Mouse (Mus musculus): Measurements from ENCODE around the gene Thada. TPM values are rescaled to one million over a fixed set of nuclear protein-coding genes. Genes with fewer than 3 reads are reported as not detected.
"Not testable (repeated sequence)": the region's sequence is repeated elsewhere in the genome, so short reads cannot be mapped to it uniquely, and the experiment has no call there.

The Thada gene
- polyA plus RNA-seq, 1 experiment from 2014 or later: 6.1 TPM

DNA sequence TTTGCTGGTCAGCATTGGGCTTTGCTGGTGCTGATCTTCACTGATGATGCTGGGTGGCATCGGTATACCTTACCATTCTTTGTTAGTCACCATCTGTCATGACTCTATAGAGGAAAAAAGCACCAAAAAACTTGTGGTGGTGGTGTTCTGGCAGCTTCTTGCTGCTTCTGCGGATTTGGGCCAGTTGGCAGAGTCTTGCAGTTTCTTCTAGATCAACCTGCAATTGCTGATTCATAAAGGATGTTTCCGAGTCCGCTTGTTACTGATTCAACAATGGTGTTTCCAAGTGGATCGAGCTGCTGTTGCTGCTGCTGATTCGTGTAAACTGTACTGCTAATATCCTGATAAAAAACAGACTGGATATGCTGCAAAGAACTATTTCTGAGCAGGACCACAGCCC, 168.0 kb downstream of the Thada start:
- ATAC-seq (ENCODE audit: low FRiP score): no peak
- Histone ChIP-seq H3K27ac (no peak overlapping the region), H3K36me3 (peaks cover 6% of the 10 kb centered on the region; the same call in 1 of the 2 replicates), H3K27me3 (no peaks in the 10 kb centered on the region), H3K9me3 (no peaks in the 10 kb centered on the region), H3K4me1 (replicated peaks) (no peaks in the 10 kb centered on the region), H3K4me3 (no peak overlapping the region), H3K9ac (no peak overlapping the region), H3K4me2 (no peak overlapping the region)
- 94% methylated on average over 6 of the region's 6 CpGs for WGBS

DNA sequence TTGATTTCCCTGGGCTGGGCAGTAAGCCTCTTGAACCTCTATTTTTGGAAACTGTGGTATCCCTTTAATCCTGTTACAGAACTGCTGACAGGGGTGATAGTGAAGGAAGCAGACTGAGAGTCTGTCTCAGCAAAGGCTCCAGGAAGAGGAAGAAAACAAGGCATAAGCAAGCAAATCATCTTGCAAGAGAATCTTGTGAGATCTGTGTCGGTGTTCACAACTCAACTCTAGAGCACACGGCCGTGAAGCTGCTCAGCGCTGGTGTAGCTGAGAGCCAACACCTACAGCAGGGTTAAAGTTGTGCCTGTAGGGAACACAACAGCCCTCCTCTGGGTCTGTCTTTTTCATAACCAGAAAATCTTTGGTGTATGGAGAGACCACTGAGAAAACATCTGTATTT, 172.8 kb downstream of the Thada start:
- H3K36me3 ChIP-seq: peaks cover 11% of the 10 kb centered on the region; the same call in 1 of the 2 replicates
- no peak for ATAC-seq (ENCODE audit: low FRiP score)
- H3K4me3 ChIP-seq: no peak overlapping the region
- no peaks in the 10 kb centered on the region for H3K4me1 ChIP-seq (replicated peaks)
- no peak overlapping the region for H3K9ac ChIP-seq
- no peaks in the 10 kb centered on the region for H3K9me3 ChIP-seq
- no peaks in the 10 kb centered on the region for H3K27me3 ChIP-seq
- H3K27ac ChIP-seq: no peak overlapping the region
- no peak overlapping the region for H3K4me2 ChIP-seq
- WGBS: 83% methylated on average over 4 of the region's 4 CpGs

DNA sequence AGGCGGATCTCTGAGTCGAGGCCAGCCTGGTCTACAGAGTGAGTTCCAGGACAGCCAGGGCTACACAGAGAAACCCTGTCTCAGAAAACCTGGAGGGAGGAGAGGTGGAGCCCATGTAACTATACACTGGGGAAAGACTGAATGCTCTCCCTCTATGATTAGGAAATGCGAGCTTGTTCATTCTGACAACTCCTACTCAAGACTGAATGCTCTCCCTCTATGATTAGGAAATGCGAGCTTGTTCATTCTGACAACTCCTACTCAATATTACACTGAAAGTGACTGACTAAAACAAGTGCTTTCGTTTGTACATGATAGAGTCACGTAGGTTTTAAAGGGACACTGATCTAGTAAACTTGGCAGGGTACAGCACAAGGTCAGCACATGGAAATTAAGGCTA, 174.8 kb downstream of the Thada start:
- H3K36me3 ChIP-seq; H3K9ac ChIP-seq; ATAC-seq (ENCODE audit: low FRiP score); H3K4me2 ChIP-seq; H3K27ac ChIP-seq; H3K4me1 ChIP-seq (replicated peaks); H3K27me3 ChIP-seq; H3K9me3 ChIP-seq; H3K4me3 ChIP-seq: not testable (repeated sequence)
- 96% methylated on average over 6 of the region's 6 CpGs for WGBS

DNA sequence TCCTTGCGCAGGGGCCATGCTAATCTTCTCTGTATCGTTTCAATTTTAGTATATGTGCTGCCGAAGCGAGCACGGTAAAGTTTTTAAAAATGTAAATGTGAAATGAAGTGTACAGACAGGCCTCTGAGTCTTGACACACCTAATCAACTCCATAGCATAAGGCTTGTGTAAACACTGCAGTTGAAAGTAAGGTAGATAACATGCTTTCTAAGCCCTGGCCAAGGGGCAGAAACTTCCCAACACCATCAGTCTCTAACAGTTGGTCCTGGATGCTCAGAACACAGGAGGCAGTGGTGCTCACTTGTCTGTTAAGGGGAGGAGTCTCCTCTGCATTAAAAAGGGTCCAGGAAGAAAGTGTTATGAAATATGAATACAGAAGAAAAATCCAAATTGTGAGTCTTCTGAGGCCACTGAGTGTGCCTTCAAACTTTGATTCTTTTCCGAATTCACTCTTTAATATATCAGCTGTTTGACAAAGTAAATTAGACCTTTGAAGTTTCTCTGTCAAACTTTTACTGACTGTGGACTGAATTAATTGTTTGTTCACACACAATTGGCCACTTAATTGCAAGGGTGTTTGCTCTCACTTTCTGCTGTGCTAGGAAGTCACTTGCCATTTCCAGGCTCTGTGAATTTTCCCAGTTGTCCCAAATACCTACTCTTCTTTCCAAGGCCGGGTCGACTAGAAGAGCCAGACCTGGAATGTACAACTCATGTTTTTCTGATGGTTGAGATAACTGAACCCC, 178.2 kb downstream of the Thada start:
- H3K4me3 ChIP-seq: no peak overlapping the region
- 98% methylated on average over 8 of the region's 8 CpGs for WGBS
- no peak overlapping the region for H3K4me2 ChIP-seq
- no peak overlapping the region for H3K9ac ChIP-seq
- H3K27me3 ChIP-seq: no peaks in the 10 kb centered on the region
- ATAC-seq (ENCODE audit: low FRiP score): no peak
- 0 out of 2 replicates have a peak, but pooled peaks cover 6% of the 10 kb centered on the region for H3K36me3 ChIP-seq
- H3K9me3 ChIP-seq: peaks cover 3% of the 10 kb centered on the region; the same call in 1 of the 2 replicates
- no peak overlapping the region for H3K27ac ChIP-seq
- H3K4me1 ChIP-seq (replicated peaks): no peaks in the 10 kb centered on the region

DNA sequence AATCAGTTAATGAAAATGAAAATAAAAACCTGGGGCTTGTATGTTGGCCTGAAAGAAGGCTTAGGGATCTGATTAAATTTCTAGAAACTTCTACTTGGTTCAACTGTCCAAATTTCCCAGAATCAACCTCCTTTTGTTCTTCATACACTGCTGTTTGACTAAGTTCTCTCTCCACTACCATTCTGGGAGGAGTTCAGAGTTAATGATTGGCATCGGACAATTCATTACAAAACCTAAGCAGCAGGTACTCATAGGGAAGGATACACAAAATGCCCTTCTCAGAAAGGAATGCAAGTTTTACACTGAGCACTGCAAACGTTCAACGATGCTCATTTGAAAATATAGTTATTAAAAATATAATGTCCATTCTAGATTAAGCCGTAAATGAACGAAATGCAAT, 179.5 kb downstream of the Thada start:
- 95% methylated on average over 5 of the region's 5 CpGs for WGBS
- ATAC-seq (ENCODE audit: low FRiP score): no peak
- Histone ChIP-seq H3K4me1 (replicated peaks) (no peaks in the 10 kb centered on the region), H3K9ac (no peak overlapping the region), H3K27me3 (no peaks in the 10 kb centered on the region), H3K36me3 (0 out of 2 replicates have a peak, but pooled peaks cover 6% of the 10 kb centered on the region), H3K27ac (no peak overlapping the region), H3K9me3 (peaks cover 3% of the 10 kb centered on the region; the same call in 1 of the 2 replicates), H3K4me2 (no peak overlapping the region), H3K4me3 (no peak overlapping the region)

DNA sequence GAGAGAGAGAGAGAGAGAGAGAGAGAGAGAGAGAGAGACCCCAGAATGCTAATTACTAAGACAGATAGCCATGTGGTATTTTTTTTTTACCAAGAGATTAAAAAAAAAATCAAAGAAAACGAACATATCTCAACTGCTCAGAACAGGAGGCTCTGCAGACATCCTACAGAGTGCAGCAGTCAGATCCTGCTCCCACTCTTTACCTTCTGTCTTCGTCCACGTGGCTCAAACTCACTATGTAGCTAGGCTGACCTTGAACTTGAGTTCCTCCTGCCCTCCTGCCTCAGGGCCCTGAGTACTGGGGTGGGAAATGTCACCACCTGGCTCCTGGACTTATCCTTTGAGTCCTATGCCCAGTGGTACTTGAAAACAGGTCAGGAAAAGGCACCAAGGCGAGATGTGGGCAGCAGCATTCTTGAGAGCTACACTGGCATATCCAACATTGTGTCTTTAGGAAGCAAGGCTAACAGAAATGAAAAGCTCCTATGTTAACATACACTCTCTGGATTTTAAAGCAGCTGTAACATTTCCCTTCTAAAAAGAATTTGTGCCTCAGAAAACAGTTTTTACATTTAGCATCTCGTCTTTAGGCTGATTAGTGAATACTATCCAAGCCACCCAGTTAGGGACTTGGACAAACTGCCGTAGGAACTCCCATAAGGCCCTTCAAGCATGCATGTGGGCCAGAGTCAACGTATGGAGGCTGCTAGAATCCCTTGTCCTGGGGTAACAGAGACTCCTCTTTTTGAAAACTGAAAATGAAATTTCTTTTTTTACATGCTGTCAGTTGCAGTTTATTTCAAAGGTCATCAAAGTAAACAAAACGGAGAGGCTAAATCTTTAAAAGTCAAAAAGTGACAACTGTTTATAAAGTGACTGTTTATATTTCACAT, 183.4 kb downstream of the Thada start:
- Histone ChIP-seq H3K36me3 (no peaks in the 10 kb centered on the region), H3K9me3 (peaks cover 3% of the 10 kb centered on the region; the same call in 1 of the 2 replicates), H3K4me1 (replicated peaks) (no peaks in the 10 kb centered on the region), H3K27me3 (no peaks in the 10 kb centered on the region), H3K4me3 (no peak overlapping the region), H3K9ac (no peak overlapping the region), H3K27ac (no peak overlapping the region), H3K4me2 (no peak overlapping the region)
- ATAC-seq (ENCODE audit: low FRiP score): no peak
- whole genome bisulfite sequencing: 86% methylated on average over 8 of the region's 8 CpGs

DNA sequence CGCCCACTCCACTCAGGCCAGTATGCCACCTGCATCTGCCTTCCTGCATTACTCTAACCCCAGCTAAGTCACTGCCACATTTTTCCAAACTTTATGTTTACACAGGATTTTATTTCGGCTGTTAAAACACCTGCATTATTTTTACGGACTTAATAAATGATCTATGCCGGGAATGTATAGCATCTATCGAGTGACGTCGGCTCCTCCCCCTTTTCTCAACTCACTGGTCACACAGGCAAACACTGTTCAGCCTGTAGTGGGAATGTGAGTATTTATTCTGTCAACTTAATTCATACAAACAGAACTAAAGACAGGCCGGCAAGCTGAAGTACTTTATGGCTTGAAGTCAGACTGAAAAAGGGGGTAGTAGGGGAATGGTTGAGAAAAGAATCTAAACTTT, 187.0 kb downstream of the Thada start:
- Histone ChIP-seq H3K9ac (no peak overlapping the region), H3K4me3 (no peak overlapping the region), H3K4me2 (no peak overlapping the region), H3K4me1 (replicated peaks) (peaks cover 16% of the 10 kb centered on the region), H3K36me3 (no peaks in the 10 kb centered on the region), H3K27me3 (no peaks in the 10 kb centered on the region), H3K9me3 (no peaks in the 10 kb centered on the region), H3K27ac (no peak overlapping the region)
- ATAC-seq (ENCODE audit: low FRiP score): no peak
- WGBS: 82% methylated on average over 8 of the region's 8 CpGs

DNA sequence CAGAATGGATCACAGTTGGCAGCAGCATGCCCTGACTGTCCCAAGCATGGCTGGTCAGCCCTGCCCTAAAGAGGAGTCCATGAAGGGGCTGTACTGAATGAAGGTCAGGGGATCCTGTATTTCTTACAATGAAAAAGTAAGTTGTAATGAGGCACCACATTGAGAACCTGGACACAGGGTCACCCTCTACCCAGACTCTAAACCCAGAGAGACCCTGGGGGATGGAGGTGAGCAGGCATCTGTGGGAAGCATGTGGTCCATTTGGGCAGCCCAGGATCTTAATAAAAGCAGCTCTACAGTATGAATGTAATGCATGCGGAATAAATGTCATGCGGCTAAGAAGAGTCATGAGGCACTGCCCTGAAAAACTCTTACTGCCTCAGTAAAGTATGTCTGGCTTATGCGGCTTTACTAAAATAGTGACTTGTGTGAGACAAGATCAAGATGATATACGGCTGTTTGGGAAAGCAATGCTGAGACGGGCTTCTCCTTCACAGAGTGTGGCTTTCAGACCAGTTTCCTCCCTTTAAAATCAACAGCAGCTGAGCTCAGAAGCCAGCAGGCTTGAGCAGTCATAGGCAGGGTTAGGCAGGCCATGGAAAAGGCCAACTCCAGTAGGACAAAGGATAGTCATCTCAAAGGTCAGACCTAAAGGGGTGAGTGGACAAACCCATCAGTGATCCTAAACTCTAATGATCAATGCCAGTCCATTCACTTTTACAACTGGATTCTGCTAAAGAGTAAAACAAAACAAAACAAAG, 187.6 kb downstream of the Thada start:
- Histone ChIP-seq H3K9ac (no peak overlapping the region), H3K27ac (no peak overlapping the region), H3K4me1 (replicated peaks) (peaks cover 20% of the 10 kb centered on the region), H3K4me2 (no peak overlapping the region), H3K9me3 (no peaks in the 10 kb centered on the region), H3K27me3 (no peaks in the 10 kb centered on the region), H3K4me3 (no peak overlapping the region), H3K36me3 (no peaks in the 10 kb centered on the region)
- 82% methylated on average over 5 of the region's 5 CpGs for WGBS
- ATAC-seq (ENCODE audit: low FRiP score): no peak

DNA sequence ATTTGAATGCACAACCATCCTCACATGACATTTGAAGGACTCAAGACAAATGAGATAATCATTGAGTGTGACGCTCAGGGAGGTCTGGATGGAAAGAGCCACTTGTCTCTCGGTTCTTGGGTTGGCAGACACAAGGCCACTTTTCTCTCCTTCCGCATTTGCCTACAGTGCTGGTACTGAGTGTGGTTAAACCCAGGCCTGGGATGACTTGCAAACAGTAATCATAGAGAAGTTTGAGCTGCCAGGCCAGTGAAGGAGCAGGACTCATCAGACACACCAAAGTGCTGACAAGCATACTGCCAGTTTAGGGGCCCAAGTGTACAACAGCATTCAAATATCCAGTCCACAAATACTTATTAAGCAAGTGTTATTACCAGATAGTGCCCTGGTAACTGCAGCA, 191.0 kb downstream of the Thada start:
- Histone ChIP-seq H3K27ac (peak overlapping the region; percentile 90), H3K36me3 (peaks cover 6% of the 10 kb centered on the region; the same call in 1 of the 2 replicates)
- 64% methylated on average over 3 of the region's 3 CpGs for WGBS

DNA sequence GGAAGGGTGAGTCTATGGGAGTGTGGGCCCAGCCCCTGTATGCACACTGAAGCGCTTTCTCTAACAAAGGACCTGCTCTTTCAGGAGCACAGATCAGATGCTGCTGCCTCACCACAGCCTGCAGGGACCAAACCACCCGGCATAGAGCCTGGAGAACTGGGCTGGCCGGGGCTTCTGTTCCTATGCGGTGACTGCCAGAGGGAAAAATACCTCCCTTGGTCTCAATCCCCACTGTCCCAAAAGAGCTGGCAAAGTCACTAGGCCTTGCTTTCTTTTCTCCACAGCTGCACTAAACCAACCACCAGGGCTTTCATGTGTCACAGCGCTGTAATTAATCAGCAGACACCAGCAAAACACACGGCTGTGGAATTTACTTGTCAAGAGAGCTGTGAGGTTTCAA, 191.8 kb downstream of the Thada start:
- 41% methylated on average over 6 of the region's 6 CpGs for WGBS
- H3K4me2 ChIP-seq: no peak overlapping the region

More for the DNA sequence above, 191.0 kb downstream of the Thada start:
- Histone ChIP-seq H3K27me3 (no peaks in the 10 kb centered on the region), H3K9me3 (no peaks in the 10 kb centered on the region), H3K4me3 (no peak overlapping the region), H3K4me2 (no peak overlapping the region), H3K4me1 (replicated peaks) (peaks cover 20% of the 10 kb centered on the region), H3K9ac (0 out of 2 replicates have a peak overlapping the region, but pooled peaks have one; percentile 15)
- no peak for ATAC-seq (ENCODE audit: low FRiP score)

DNA sequence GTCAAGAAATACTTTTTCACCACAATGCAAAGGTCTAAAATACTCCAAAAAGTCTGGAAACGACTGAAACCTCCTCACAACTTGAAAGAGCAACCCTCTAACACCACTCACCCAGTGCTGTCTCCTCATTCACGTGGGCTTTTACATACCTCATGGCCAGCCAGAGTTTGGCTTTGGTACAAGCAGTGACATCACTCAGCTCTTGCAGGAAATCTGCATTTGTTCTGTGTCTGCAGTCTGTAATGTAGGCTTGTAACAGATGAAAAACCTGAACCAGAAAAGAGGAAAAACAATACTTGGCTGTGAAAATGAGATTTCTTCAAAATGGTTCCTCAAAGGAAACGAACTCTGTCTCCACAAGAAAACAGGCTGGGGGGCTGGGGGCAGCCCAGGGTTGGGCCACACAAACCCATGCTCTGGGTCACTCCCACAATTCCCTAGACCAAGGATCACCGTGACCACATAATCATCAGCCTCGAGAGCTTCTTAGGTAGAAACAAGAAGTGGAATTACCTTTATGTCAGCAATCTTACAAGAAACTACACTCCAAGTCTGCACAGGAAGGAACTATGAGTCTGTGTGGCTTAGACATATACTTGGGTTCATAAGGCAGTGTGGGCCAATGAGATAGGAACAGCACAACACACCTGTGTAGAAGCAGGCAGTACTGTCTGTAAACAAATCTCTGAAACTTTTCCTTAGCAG, 193.3 kb downstream of the Thada start:
- no peaks in the 10 kb centered on the region for H3K9me3 ChIP-seq
- H3K4me3 ChIP-seq: no peak overlapping the region
- H3K27ac ChIP-seq: no peak overlapping the region
- H3K4me1 ChIP-seq (replicated peaks): peaks cover 20% of the 10 kb centered on the region
- WGBS: 71% methylated on average over 5 of the region's 5 CpGs
- H3K27me3 ChIP-seq: no peaks in the 10 kb centered on the region
- peaks cover 8% of the 10 kb centered on the region; the same call in 1 of the 2 replicates for H3K36me3 ChIP-seq
- no peak overlapping the region for H3K4me2 ChIP-seq
- no peak overlapping the region for H3K9ac ChIP-seq
- no peak for ATAC-seq (ENCODE audit: low FRiP score)

More for the DNA sequence above, 191.8 kb downstream of the Thada start:
- peak overlapping the region; percentile 90 for H3K27ac ChIP-seq
- no peaks in the 10 kb centered on the region for H3K27me3 ChIP-seq
- H3K9me3 ChIP-seq: no peaks in the 10 kb centered on the region
- peak; percentile 59 for ATAC-seq (ENCODE audit: low FRiP score)
- H3K4me1 ChIP-seq (replicated peaks): peaks cover 20% of the 10 kb centered on the region
- H3K36me3 ChIP-seq: peaks cover 8% of the 10 kb centered on the region; the same call in 1 of the 2 replicates
- H3K4me3 ChIP-seq: no peak overlapping the region
- H3K9ac ChIP-seq: no peak overlapping the region

Data from hindbrain, embryonic 13.5 days (tissue).